Mouse (Mus musculus): ENCODE results near the gene Gpalpp1.

GRCm38 (mm10) chr14:76097244-76097643 is 13.3 kb downstream of the Gpalpp1 start:
- no peak for TF ChIP-seq CTCF (IDR thresholded peaks at IDR 0.05; ENCODE audit: insufficient read depth, low read depth, low read length)
- no peak for TF ChIP-seq POLR2A (IDR thresholded peaks at IDR 0.05; ENCODE audit: insufficient read depth, low read depth, low read length)

Measured in olfactory bulb, adult 2 months (tissue).